Mouse (Mus musculus): ENCODE measurements around the gene Fblim1.

DNA sequence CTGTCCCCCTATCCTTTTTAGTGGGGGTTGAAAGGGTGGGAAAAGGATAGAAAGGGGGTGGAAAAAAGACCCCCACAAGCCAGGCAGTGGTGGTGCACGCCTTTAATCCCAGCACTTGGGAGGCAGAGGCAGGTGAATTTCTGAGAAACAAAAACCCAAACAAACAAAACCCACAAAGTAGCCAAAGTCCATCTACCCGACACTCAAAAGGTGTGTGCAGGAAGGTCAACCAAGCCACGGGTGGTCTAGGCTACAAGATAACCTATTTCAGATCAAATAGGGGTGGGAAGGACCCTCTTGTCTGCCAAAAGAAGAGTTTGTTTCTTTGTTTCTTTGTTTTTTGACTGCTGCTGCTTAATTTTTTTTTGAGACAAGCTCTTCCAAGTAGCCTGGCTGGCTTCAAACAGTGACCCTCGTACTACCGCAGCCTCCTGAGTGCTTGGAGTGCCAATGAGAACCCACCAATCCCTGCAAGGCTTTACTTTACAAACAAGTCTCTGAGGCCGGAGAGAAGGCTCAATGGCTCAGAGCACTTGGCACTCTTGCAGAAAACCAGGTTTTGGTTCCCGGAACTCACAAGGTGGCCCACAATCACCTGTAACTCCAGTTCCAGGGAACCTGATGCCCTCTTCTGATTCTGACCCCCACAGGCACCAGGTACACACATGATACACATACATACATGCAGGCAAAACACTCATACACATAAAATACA lies 78.8 kb downstream of the Fblim1 start:
- no peak for TF ChIP-seq CTCF (IDR thresholded peaks at IDR 0.05; ENCODE audit: low read depth)
- TF ChIP-seq EP300 (IDR thresholded peaks at IDR 0.05; ENCODE audit: low read depth): no peak

All from liver, postnatal 0 days (tissue).